Mouse (Mus musculus) limb, embryonic 15.5 days (tissue): ENCODE data around the gene Gabbr1. TPM values are rescaled to one million over a fixed set of nuclear protein-coding genes. Genes with fewer than 3 reads are reported as not detected.
A peak's percentile ranks its signal among the peaks of the same experiment; 100 is the strongest.

ENCODE experiments used
- ATAC-seq: fragments of 200-750 bp; cut with Nextera tagmentation; 2 replicates; pipeline ENCODE4 v1.8.0; 2017; ENCODE audit warnings: low read depth, moderate TSS enrichment; ENCODE audit not compliant: insufficient number of reproducible peaks, low FRiP score, low TSS enrichment
- H3K27ac ChIP-seq: fragments of 300-500 bp; sonication (generic); 2 replicates; pipeline ENCODE4 v1.5.1; 2015; ENCODE audit warnings: moderate library complexity, mild to moderate bottlenecking, inconsistent platforms
- H3K27me3 ChIP-seq: fragments of 300-500 bp; sonication (generic); 2 replicates; pipeline ENCODE4 v1.6.1; 2015; ENCODE audit warnings: inconsistent platforms
- H3K36me3 ChIP-seq: fragments of 300-500 bp; sonication (generic); 2 replicates; pipeline ENCODE4 v1.6.1; 2015; ENCODE audit warnings: inconsistent platforms
- H3K4me1 ChIP-seq: fragments of 300-500 bp; sonication (generic); 2 replicates; pipeline ENCODE4 v1.6.1; 2015; ENCODE audit warnings: inconsistent platforms
- H3K4me2 ChIP-seq: fragments of 300-500 bp; sonication (generic); 2 replicates; pipeline ENCODE4 v1.6.1; 2015; ENCODE audit warnings: mild to moderate bottlenecking, inconsistent platforms
- H3K4me3 ChIP-seq: fragments of 300-500 bp; sonication (generic); 2 replicates; pipeline ENCODE4 v1.5.1; 2015; ENCODE audit warnings: mild to moderate bottlenecking, inconsistent platforms
- H3K9ac ChIP-seq: fragments of 300-500 bp; sonication (generic); 2 replicates; pipeline ENCODE4 v1.6.1; 2015; ENCODE audit warnings: inconsistent platforms
- H3K9me3 ChIP-seq: fragments of 300-500 bp; sonication (generic); 2 replicates; pipeline ENCODE4 v1.6.1; 2016; ENCODE audit warnings: inconsistent platforms
- WGBS: fragments of 180-500 bp; shearing (Covaris S2); methylation state at CpG from one replicate; pipeline ENCODE4 v1.1.7; 2015; 5-methylcytosine and 5-hydroxymethylcytosine counted together
- polyA plus RNA-seq: library from polyadenylated mRNA; unstranded; fragments of >200 nt; fragmentation: Nextera tagmentation; extraction: Ambion mirVana; gene quantifications from 2 replicates; pipeline ENCODE4 v1.2.1, GENCODE M21; 2015

Gene Gabbr1
- 8.1 and 8.7 TPM in 2 replicates for polyA plus RNA-seq

DNA sequence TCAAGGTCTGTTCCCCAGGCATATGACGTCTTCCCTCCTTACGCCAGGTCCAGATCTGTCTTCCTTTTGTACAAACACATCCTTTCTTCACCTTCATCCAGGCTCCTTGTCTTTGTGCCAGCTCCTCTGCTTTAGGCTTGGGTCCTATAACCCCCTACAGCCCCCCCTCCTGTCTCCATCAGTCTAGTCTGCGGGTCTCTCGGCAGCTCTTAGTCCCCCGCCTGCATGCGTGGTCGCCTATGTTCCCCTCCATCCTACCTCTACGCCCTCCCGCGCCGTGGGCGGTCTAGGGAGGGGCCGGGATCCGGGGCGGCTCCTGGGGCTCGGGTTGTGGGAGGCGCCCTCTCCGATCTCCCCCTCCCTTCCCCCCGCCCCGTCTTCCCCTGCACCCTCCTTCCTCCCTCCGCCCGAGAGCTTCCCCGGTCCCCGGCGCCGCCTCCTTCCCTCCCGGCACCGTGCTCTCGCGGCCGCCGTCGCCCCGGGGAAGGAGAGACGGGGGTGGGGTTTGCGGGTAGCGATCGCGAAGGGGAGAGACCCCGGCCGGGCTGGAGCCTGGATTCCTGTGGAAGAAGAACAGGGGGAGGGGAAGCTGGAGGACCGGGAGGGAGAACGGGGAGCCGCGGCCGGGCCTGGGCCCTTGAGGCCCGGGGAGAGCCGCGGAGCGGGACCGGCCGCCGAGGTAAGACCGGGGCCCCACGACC lies at the start of gene Gabbr1:
Gene Gabbr1, plus strand, starts transcription at position 356 of the 701 bp plus-strand sequence.
- peak within 1 kb of the TSS; percentile 80 for H3K4me3 ChIP-seq
- H3K27ac ChIP-seq: peak within 1 kb of the TSS; percentile 87
- H3K4me1 ChIP-seq: peaks cover 36% of the 10 kb centered on the region
- peaks cover 4% of the 10 kb centered on the region for H3K27me3 ChIP-seq
- H3K9ac ChIP-seq: peak within 1 kb of the TSS; percentile 82
- ATAC-seq: peak; percentile 87
- H3K9me3 ChIP-seq: no peaks in the 10 kb centered on the region
- 1% methylated on average over 44 of the region's 55 CpGs for WGBS
- H3K36me3 ChIP-seq: no peaks in the 10 kb centered on the region
- H3K4me2 ChIP-seq: peak within 1 kb of the TSS; percentile 94

DNA sequence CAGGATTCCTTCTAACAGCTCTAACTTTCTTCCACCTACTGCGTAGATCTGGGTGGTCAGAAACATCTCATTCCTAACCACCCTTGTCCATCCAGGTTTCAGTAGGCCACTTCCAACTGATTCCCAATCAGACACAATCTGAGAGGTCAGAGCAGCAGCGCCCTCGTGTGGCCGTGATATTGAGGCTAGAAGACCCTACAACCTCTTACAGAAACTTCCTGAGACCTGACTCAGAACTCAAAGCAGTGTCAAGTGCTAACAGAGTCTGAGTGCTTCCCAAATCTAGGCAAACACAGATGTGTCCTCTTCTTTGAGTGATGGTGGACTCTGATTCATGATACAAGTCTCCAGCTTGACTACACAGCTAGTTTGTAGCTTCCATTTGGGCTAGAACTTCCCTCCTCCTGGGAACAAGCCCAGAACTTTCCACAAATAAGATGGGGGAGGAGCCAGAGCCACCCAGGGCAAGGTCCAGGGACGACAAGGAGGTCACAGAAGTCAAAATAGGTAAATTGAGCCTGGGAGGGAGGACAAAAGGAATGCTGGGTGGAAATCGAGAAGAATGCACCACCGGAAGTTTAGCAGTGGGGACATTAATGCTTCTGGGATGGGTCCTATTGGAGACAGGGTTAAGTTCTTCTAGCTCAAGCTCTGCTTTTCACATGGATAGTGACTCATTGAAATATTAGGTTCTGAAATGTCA lies 48.6 kb upstream of the Gabbr1 start:
- Histone ChIP-seq H3K4me3 (no peak overlapping the region), H3K4me1 (no peaks in the 10 kb centered on the region), H3K36me3 (no peaks in the 10 kb centered on the region), H3K27me3 (no peaks in the 10 kb centered on the region), H3K4me2 (no peak overlapping the region), H3K9ac (no peak overlapping the region), H3K27ac (no peak overlapping the region), H3K9me3 (no peaks in the 10 kb centered on the region)
- ATAC-seq: no peak
- WGBS: 26% methylated on average over 7 of the region's 7 CpGs

- 74% methylated on average over 2 of the region's 2 CpGs for WGBS
- H3K27ac ChIP-seq: no peak overlapping the region
- peaks cover 4% of the 10 kb centered on the region for H3K4me1 ChIP-seq
- no peak overlapping the region for H3K4me2 ChIP-seq
- H3K4me3 ChIP-seq: no peak overlapping the region
- ATAC-seq: no peak
- no peaks in the 10 kb centered on the region for H3K27me3 ChIP-seq
- no peaks in the 10 kb centered on the region for H3K9me3 ChIP-seq
- H3K9ac ChIP-seq: no peak overlapping the region
- H3K36me3 ChIP-seq: no peaks in the 10 kb centered on the region
Observed at GRCm38 (mm10) chr17:36998477-36998876, 47.3 kb upstream of the Gabbr1 start.

DNA sequence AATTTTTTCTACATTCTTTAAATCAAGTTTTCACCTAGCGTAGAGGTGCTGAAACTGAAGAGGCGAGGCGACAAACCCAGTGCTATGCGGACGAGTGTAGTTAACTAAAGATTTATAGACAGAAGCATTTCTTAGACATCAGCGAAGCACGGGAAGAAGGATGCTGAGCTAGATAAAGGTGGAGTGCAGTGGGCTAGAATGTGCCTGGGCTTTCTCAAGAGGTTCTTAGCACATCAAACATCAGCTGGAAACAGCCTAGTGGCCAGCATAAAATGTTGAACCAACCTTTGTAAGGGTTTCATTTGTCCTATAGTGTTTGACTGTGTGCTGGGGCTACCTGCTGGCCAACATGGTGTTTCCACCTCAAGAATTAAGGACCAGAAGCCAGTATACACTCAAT lies 44.9 kb upstream of the Gabbr1 start, which contains the start of gene Zfp57:
Gene Zfp57, plus strand, starts transcription at position 301 of the 400 bp plus-strand sequence.
- peaks cover 2% of the 10 kb centered on the region for H3K36me3 ChIP-seq
- no peaks in the 10 kb centered on the region for H3K27me3 ChIP-seq
- H3K9me3 ChIP-seq: no peaks in the 10 kb centered on the region
- no peak within 1 kb of the TSS for H3K27ac ChIP-seq
- H3K4me2 ChIP-seq: peak within 1 kb of the TSS; percentile 82
- ATAC-seq: no peak
- H3K9ac ChIP-seq: no peak within 1 kb of the TSS
- H3K4me1 ChIP-seq: peaks cover 7% of the 10 kb centered on the region
- 91% methylated on average over 7 of the region's 7 CpGs for WGBS
- H3K4me3 ChIP-seq: peak within 1 kb of the TSS; percentile 75

DNA sequence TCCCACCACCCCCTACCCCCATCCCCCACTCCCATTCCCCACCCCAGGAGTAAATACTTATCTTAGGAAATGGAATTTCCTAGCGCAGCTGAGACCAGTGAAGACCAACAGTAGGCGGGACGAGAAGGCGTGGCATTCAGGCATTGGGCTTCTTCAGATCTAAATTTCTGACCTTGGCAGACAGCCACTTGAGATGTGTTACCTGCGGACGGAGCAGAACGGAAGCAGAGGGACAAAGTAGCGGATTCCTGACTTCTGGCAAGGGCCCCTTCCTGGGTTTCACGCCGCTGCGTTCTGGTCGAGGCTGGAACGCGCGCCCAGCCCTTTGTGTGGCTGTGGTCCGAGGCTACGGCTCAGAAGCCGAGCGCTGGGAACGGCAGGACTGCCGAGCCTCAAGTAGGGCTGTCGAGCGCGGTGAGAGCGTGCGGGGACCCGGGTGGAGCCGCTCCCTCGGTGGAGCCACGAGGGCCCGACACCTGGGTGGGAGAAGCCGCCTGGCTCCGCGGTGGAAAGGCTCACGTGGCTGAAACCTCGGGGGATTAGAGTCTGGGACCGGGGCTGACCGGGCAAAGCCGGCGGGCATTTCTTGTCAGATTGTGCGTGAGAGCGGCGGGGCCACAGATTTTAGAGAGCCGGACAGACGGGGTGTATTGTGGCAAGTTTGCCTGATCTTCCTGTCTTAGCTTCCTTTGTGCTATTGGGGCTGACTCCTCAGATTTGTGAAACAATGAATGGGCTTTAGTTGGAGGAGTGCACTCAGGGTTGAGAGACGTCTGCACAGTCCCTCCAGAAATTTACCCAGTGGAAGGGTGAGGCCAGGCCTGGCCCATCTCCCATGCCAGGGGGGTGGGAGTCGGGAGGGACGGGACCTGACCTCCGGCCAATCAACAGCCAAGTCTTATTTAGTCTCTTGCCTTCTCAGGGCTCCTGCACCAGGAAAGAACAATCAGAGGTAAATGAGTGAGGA lies 43.1 kb upstream of the Gabbr1 start:
- Histone ChIP-seq H3K36me3 (peaks cover 18% of the 10 kb centered on the region), H3K4me3 (peak overlapping the region; percentile 75), H3K9me3 (no peaks in the 10 kb centered on the region), H3K4me1 (peaks cover 7% of the 10 kb centered on the region), H3K9ac (peak overlapping the region; percentile 75), H3K27me3 (no peaks in the 10 kb centered on the region), H3K4me2 (peak overlapping the region; percentile 82), H3K27ac (peak overlapping the region; percentile 91)
- under 1% methylated on average over 49 of the region's 49 CpGs for WGBS
- peak; percentile 89 for ATAC-seq

DNA sequence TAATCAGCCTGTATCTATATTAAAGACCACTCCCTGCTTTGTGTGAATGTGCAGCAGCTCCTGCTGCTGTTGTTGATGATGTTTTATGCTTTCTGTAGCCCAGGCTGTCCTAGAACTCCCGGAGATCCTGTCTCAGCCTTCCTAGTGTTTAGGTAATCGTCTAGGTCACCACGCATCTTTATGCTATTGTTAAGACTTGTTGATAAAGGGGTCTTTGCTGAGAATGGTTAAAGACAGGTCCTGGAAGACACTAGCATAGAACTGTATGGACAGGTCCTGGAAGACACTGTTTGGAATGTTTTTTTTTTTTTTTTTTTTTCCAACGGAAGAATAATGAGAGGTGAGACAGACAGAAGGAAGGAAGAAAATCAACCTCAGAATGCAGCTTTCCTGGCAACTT lies 42.4 kb upstream of the Gabbr1 start:
- H3K4me2 ChIP-seq: peak overlapping the region; percentile 82
- no peak for ATAC-seq
- H3K4me3 ChIP-seq: peak overlapping the region; percentile 75
- H3K9ac ChIP-seq: peak overlapping the region; percentile 75; the same call in 1 of the 2 replicates
- H3K36me3 ChIP-seq: peaks cover 25% of the 10 kb centered on the region
- no peaks in the 10 kb centered on the region for H3K9me3 ChIP-seq
- H3K27me3 ChIP-seq: no peaks in the 10 kb centered on the region
- peaks cover 7% of the 10 kb centered on the region for H3K4me1 ChIP-seq
- peak overlapping the region; percentile 91; the same call in 1 of the 2 replicates for H3K27ac ChIP-seq
- 41% methylated on average over 4 of the region's 4 CpGs for WGBS

- H3K4me3 ChIP-seq: no peak overlapping the region
Observed at GRCm38 (mm10) chr17:37008161-37008560, 37.6 kb upstream of the Gabbr1 start.

GRCm38 (mm10) chr17:37009460-37010042 lies 36.2 kb upstream of the Gabbr1 start:
- no peaks in the 10 kb centered on the region for H3K4me1 ChIP-seq

More at GRCm38 (mm10) chr17:37008161-37008560, 37.6 kb upstream of the Gabbr1 start:
- H3K9ac ChIP-seq: no peak overlapping the region
- peaks cover 51% of the 10 kb centered on the region for H3K36me3 ChIP-seq
- 83% methylated on average over 6 of the region's 6 CpGs for WGBS
- no peaks in the 10 kb centered on the region for H3K27me3 ChIP-seq
- no peak overlapping the region for H3K27ac ChIP-seq
- peaks cover 5% of the 10 kb centered on the region for H3K4me1 ChIP-seq
- H3K4me2 ChIP-seq: no peak overlapping the region
- no peaks in the 10 kb centered on the region for H3K9me3 ChIP-seq
- ATAC-seq: no peak

GRCm38 (mm10) chr17:37011719-37012118 lies 34.0 kb upstream of the Gabbr1 start:
- Histone ChIP-seq H3K4me3 (no peak overlapping the region), H3K4me1 (no peaks in the 10 kb centered on the region), H3K36me3 (peaks cover 43% of the 10 kb centered on the region), H3K27ac (no peak overlapping the region), H3K27me3 (no peaks in the 10 kb centered on the region), H3K9ac (no peak overlapping the region), H3K9me3 (no peaks in the 10 kb centered on the region), H3K4me2 (no peak overlapping the region)
- no peak for ATAC-seq
- 83% methylated on average over 3 of the region's 3 CpGs for WGBS

More at GRCm38 (mm10) chr17:37009460-37010042, 36.2 kb upstream of the Gabbr1 start:
- Histone ChIP-seq H3K27me3 (no peaks in the 10 kb centered on the region), H3K9me3 (no peaks in the 10 kb centered on the region), H3K36me3 (peaks cover 51% of the 10 kb centered on the region), H3K4me3 (no peak overlapping the region), H3K9ac (no peak overlapping the region), H3K4me2 (no peak overlapping the region), H3K27ac (no peak overlapping the region)
- no peak for ATAC-seq
- WGBS: 91% methylated on average over 17 of the region's 17 CpGs

DNA sequence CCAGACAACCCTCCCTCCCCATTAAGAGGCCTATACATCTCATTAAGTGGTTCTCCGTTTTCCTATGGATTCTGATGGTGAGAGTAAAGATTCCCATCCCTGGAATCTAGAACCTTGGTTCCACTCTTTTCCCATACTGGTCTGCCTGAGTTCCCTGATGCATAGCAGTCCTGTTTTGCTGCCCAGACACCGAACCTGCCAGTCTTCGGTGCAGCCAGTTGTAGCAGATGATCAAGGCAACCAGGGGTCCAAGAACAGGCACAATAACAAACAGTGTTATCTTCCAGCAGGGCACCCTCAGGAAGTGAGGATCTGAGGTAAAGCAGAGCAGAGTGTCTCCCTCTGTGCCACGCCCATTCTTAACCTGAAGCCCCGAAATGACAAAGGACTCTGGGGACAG lies 33.6 kb upstream of the Gabbr1 start:
- Histone ChIP-seq H3K4me2 (no peak overlapping the region), H3K4me1 (no peaks in the 10 kb centered on the region), H3K9me3 (no peaks in the 10 kb centered on the region), H3K36me3 (peaks cover 39% of the 10 kb centered on the region), H3K27me3 (no peaks in the 10 kb centered on the region), H3K4me3 (no peak overlapping the region), H3K9ac (no peak overlapping the region), H3K27ac (no peak overlapping the region)
- 75% methylated on average over 5 of the region's 5 CpGs for WGBS
- ATAC-seq: no peak

- no peak for ATAC-seq
- Histone ChIP-seq H3K27me3 (no peaks in the 10 kb centered on the region), H3K4me1 (no peaks in the 10 kb centered on the region), H3K36me3 (peaks cover under 1% of the 10 kb centered on the region; the same call in 1 of the 2 replicates), H3K9me3 (no peaks in the 10 kb centered on the region), H3K4me3 (no peak overlapping the region), H3K9ac (no peak overlapping the region), H3K4me2 (no peak overlapping the region), H3K27ac (no peak overlapping the region)
Observed at GRCm38 (mm10) chr17:37016333-37016732, 29.4 kb upstream of the Gabbr1 start.
